ENCODE assay signal across 8 mouse cellular contexts in genomic region chr13:83738528-83738981, GRCm38 (mm10).
A peak's percentile ranks its signal among the peaks of the same experiment; 100 is the strongest.
DNase-seq lines count a peak whose midpoint lies in the region; ATAC-seq and TF ChIP-seq lines count a peak whose summit lies in the region.

No protein-coding gene starts in this region.

- peak overlapping the region; percentile 65 for H3K4me2 ChIP-seq in heart, embryonic 16.5 days (ENCODE audit: low read depth, low read length)
- peak overlapping the region; percentile 70 for H3K4me2 ChIP-seq in forebrain, embryonic 15.5 days (replicated peaks)
- H3K4me2 ChIP-seq in stomach, postnatal 0 days (replicated peaks; ENCODE audit: low read depth): peak overlapping the region; percentile 34

- no peak for DNase-seq in heart, postnatal 36 days
- DNase-seq in stomach, postnatal 0 days (ENCODE audit: low spot score): no peak
- no peak for DNase-seq in adrenal gland, postnatal 36 days

- 5% methylated on average over 12 of the region's 12 CpGs for WGBS in heart, embryonic 16.5 days
- 1% methylated on average over 12 of the region's 12 CpGs for WGBS in forebrain, embryonic 15.5 days
- WGBS in macrophage (ENCODE audit: missing documents): 5% methylated on average over 12 of the region's 12 CpGs
- 6% methylated on average over 12 of the region's 12 CpGs for WGBS in stomach, postnatal 0 days

- intact Hi-C loops in heart, postnatal 36 days (cut with DNase I): loop anchor here (10.0 kb wide), 1 partner anchor 486 kb away; the partner anchor contains the start of gene Tmem161b

- peaks cover 60% of the 10 kb centered on the region for H3K27me3 ChIP-seq in heart, embryonic 16.5 days (ENCODE audit: control insufficient read depth, insufficient read depth, low read length)
- H3K27me3 ChIP-seq in forebrain, embryonic 15.5 days: no peaks in the 10 kb centered on the region
- peaks cover 9% of the 10 kb centered on the region; the same call in 1 of the 2 replicates for H3K27me3 ChIP-seq in stomach, postnatal 0 days (ENCODE audit: control insufficient read depth, insufficient read depth, low read length)

- H3K9me3 ChIP-seq in heart, embryonic 16.5 days (replicated peaks; ENCODE audit: control insufficient read depth, low read length): no peaks in the 10 kb centered on the region
- no peaks in the 10 kb centered on the region for H3K9me3 ChIP-seq in forebrain, embryonic 15.5 days
- H3K9me3 ChIP-seq in stomach, postnatal 0 days (ENCODE audit: control insufficient read depth, low read length): no peaks in the 10 kb centered on the region

- peak overlapping the region; percentile 53 for H3K4me3 ChIP-seq in heart, embryonic 16.5 days (ENCODE audit: low read length)
- H3K4me3 ChIP-seq in brown adipose tissue, adult 24 weeks (ENCODE audit: insufficient read depth, low read depth, low read length): peak overlapping the region; percentile 12
- H3K4me3 ChIP-seq in forebrain, embryonic 15.5 days: peak overlapping the region; percentile 61
- H3K4me3 ChIP-seq in macrophage (ENCODE audit: inconsistent target): peak overlapping the region; percentile 4; the same call in 1 of the 2 replicates
- peak overlapping the region; percentile 22 for H3K4me3 ChIP-seq in stomach, postnatal 0 days (ENCODE audit: low read depth, low read length)

- no peak overlapping the region for H3K27ac ChIP-seq in heart, embryonic 16.5 days (ENCODE audit: low read length)
- no peak overlapping the region for H3K27ac ChIP-seq in brown adipose tissue, adult 24 weeks (replicated peaks; ENCODE audit: low read depth, low read length)
- H3K27ac ChIP-seq in forebrain, embryonic 15.5 days (replicated peaks): peak overlapping the region; percentile 97
- no peak overlapping the region for H3K27ac ChIP-seq in macrophage
- no peak overlapping the region for H3K27ac ChIP-seq in stomach, postnatal 0 days (replicated peaks)

- H3K36me3 ChIP-seq in heart, embryonic 16.5 days (ENCODE audit: control insufficient read depth, insufficient read depth): no peaks in the 10 kb centered on the region
- H3K36me3 ChIP-seq in forebrain, embryonic 15.5 days: peaks cover 10% of the 10 kb centered on the region; the same call in 1 of the 2 replicates
- no peaks in the 10 kb centered on the region for H3K36me3 ChIP-seq in macrophage (ENCODE audit: inconsistent target)
- no peaks in the 10 kb centered on the region for H3K36me3 ChIP-seq in stomach, postnatal 0 days (ENCODE audit: control insufficient read depth, insufficient read depth, low read length)

- ATAC-seq in heart, embryonic 16.5 days (replicated peaks; ENCODE audit: extremely low read depth, insufficient read depth, low FRiP score): no peak
- ATAC-seq in forebrain, embryonic 15.5 days (replicated peaks): no peak
- ATAC-seq in stomach, postnatal 0 days (ENCODE audit: low FRiP score, low TSS enrichment): no peak
- no peak for ATAC-seq in erythroid progenitor cell, adult 5-6 weeks (replicated peaks; ENCODE audit: low FRiP score, poor library complexity, severe bottlenecking)

- H3K9ac ChIP-seq in heart, embryonic 16.5 days (ENCODE audit: low read length): no peak overlapping the region
- H3K9ac ChIP-seq in forebrain, embryonic 15.5 days (replicated peaks): peak overlapping the region; percentile 83
- H3K9ac ChIP-seq in stomach, postnatal 0 days (ENCODE audit: low read length): no peak overlapping the region

- peaks cover 7% of the 10 kb centered on the region for H3K4me1 ChIP-seq in heart, embryonic 16.5 days (ENCODE audit: control insufficient read depth, insufficient read depth, low read length)
- H3K4me1 ChIP-seq in brown adipose tissue, adult 24 weeks (ENCODE audit: control insufficient read depth, insufficient read depth, insufficient read length, low read length): no peaks in the 10 kb centered on the region
- H3K4me1 ChIP-seq in forebrain, embryonic 15.5 days: peaks cover 15% of the 10 kb centered on the region
- no peaks in the 10 kb centered on the region for H3K4me1 ChIP-seq in stomach, postnatal 0 days (replicated peaks; ENCODE audit: control insufficient read depth, insufficient read depth)

- TF ChIP-seq EP300 in stomach, postnatal 0 days (optimal IDR thresholded peaks at IDR 0.05): no peak

- no peak for TF ChIP-seq CTCF in stomach, postnatal 0 days (IDR thresholded peaks at IDR 0.05; ENCODE audit: low read depth)

- no peaks in the 10 kb centered on the region for H3K79me2 ChIP-seq in macrophage (ENCODE audit: inconsistent target)

Comparison
In these comparisons a context has a peak if more than half of its experiments do, and no peak if none do; other contexts are left out.
1. H3K4me3 ChIP-seq: peak in every context shown above with its lines; median percentile 61 in forebrain, embryonic 15.5 days; 53 in heart, embryonic 16.5 days; 22 in stomach, postnatal 0 days; 12 in brown adipose tissue, adult 24 weeks; 4 in macrophage.